Mouse (Mus musculus) activated CD4-positive, CD25-positive, alpha-beta regulatory T cell, adult 9 weeks (primary cell): Measurements from ENCODE around the gene Rnft2. TPM values are rescaled to one million over a fixed set of nuclear protein-coding genes. Genes with fewer than 3 reads are reported as not detected.

Experiments used
- polyA plus RNA-seq: library from polyadenylated mRNA; unstranded; fragments of 100-300 nt; shearing (Covaris generic); gene quantifications from one replicate; pipeline ENCODE4 v1.2.1, GENCODE M21; 2017

Rnft2 gene
- not detected for polyA plus RNA-seq

GRCm38 (mm10) chr5:118244606-118245443 is at the start of gene Rnft2, which contains the start of gene 2410131K14Rik:
TSS of gene Rnft2 (minus strand) at chr5:118245116.
TSS of gene 2410131K14Rik (plus strand) at chr5:118245227.

GRCm38 (mm10) chr5:118164581-118164980 is 80.3 kb downstream of the Rnft2 start, which contains the start of gene Hrk:
TSS of gene Hrk (plus strand) at chr5:118164648.

DNA sequence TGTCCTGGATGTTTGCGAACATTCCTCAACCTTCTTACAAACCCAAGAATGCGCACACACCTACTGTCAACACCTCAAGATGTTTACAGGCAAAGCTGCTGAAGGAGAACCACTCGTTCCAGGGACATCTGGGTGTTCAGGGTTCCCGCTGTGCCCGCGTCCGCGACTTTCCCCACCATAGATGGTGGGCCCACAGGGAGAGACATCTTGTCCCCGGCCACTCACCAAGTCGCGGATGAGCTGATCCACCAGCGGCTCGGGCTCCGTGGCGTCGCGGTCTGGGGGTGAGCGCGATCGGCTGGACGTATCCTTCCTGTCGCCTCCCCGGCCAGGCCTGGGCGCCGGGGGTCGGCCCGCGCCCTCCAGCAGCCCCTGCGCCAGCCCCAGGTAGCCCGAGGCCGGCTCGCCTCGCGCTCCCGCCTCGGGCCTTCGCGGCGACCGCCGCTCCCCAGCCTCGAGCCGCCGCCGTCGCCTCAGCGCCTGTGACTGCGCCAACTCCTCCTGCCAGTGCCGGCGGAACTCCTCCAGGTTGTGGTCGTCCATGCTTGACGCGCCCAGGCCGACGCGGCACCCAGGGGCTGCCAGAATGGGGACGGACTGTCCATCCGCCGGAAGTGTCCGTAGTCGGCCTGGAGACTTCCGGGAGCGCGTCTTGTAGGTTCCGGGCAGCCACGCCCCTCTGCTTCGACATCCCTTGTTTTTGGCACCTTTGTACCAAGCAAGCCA is 89.9 kb downstream of the Rnft2 start, which contains the start of gene Fbxw8:
Gene Fbxw8 (minus strand): TSS at position 626 of the 726 bp plus-strand sequence.

Other genes starting within 250 kb of the Rnft2 start
- 22.0 TPM for gene Tesc, start 217.4 kb downstream of the Rnft2 start, polyA plus RNA-seq
- 3.4 TPM for gene Fbxw8, start 89.7 kb downstream of the Rnft2 start, polyA plus RNA-seq
- gene Hrk, start 80.5 kb downstream of the Rnft2 start, polyA plus RNA-seq: not detected
- gene 2410131K14Rik, start 111 bp upstream of the Rnft2 start, polyA plus RNA-seq: 7.6 TPM